Comparison of ENCODE assay signal across 22 mouse cellular contexts in genomic region chr3:66131264-66131950, GRCm38 (mm10).
DNase-seq lines count a peak whose midpoint lies in the region; ATAC-seq and TF ChIP-seq lines count a peak whose summit lies in the region.
"Had no signal": no experiment of that assay in that cellular context is flagged by ENCODE, and none has a peak within 500 bp of the region (broad histone marks: within the 10 kb centered on the region; RNA-seq: fewer than 3 reads in every experiment).

No protein-coding gene starts in this region.

- H3K27ac ChIP-seq in kidney, embryonic 15.5 days: peak overlapping the region; percentile 45; the same call in 1 of the 2 replicates
- no peak overlapping the region for H3K27ac ChIP-seq in kidney, embryonic 14.5 days (ENCODE audit: low read depth, low read length)
- no peak overlapping the region for H3K27ac ChIP-seq in neural tube, embryonic 15.5 days (replicated peaks)
- no peak overlapping the region; the same call in 1 of the 2 replicates for H3K27ac ChIP-seq in embryonic facial prominence, embryonic 14.5 days (replicated peaks; ENCODE audit: low read depth, low read length)
- H3K27ac ChIP-seq in limb, embryonic 14.5 days (replicated peaks; ENCODE audit: low read depth, low read length): no peak overlapping the region
- no peak overlapping the region for H3K27ac ChIP-seq in stomach, postnatal 0 days (replicated peaks)
- H3K27ac ChIP-seq: forebrain, embryonic 13.5 days; heart, embryonic 15.5 days; midbrain, embryonic 13.5 days had no signal

- no peaks in the 10 kb centered on the region for H3K27me3 ChIP-seq in kidney, embryonic 15.5 days
- H3K27me3 ChIP-seq in kidney, embryonic 14.5 days (ENCODE audit: control insufficient read depth, insufficient read depth, low read length): no peaks in the 10 kb centered on the region
- no peaks in the 10 kb centered on the region for H3K27me3 ChIP-seq in neural tube, embryonic 15.5 days (replicated peaks)
- H3K27me3 ChIP-seq in embryonic facial prominence, embryonic 14.5 days (replicated peaks; ENCODE audit: control insufficient read depth, insufficient read depth, low read length): no peaks in the 10 kb centered on the region
- no peaks in the 10 kb centered on the region for H3K27me3 ChIP-seq in limb, embryonic 14.5 days (ENCODE audit: control insufficient read depth, insufficient read depth, low read length)
- no peaks in the 10 kb centered on the region for H3K27me3 ChIP-seq in stomach, postnatal 0 days (ENCODE audit: control insufficient read depth, insufficient read depth, low read length)
- H3K27me3 ChIP-seq: forebrain, embryonic 13.5 days; heart, embryonic 15.5 days; midbrain, embryonic 13.5 days; Patski had no signal

- WGBS in kidney, embryonic 15.5 days: 56% methylated on average over 4 of the region's 4 CpGs
- 47% methylated on average over 4 of the region's 4 CpGs for WGBS in kidney, embryonic 14.5 days
- 59% methylated on average over 4 of the region's 4 CpGs for WGBS in neural tube, embryonic 15.5 days
- 25% methylated on average over 4 of the region's 4 CpGs for WGBS in embryonic facial prominence, embryonic 14.5 days
- 18% methylated on average over 4 of the region's 4 CpGs for WGBS in limb, embryonic 14.5 days
- 41% methylated on average over 4 of the region's 4 CpGs for WGBS in stomach, postnatal 0 days

- no peak for DNase-seq in neural tube, embryonic 10.5 days (ENCODE audit: extremely low spot score, low spot score)
- DNase-seq in embryonic facial prominence, embryonic 14.5 days (ENCODE audit: low spot score): peak; percentile 91
- DNase-seq in limb, embryonic 14.5 days (ENCODE audit: low spot score): peak; percentile 78
- no peak for DNase-seq in stomach, postnatal 0 days (ENCODE audit: low spot score)
- DNase-seq: adrenal gland, postnatal 10 days; cerebellum, adult 9-11 months; gastrocnemius, postnatal 10 days; heart, adult 18-20 months; kidney, adult 18-20 months; lung, adult 18-20 months; right cerebral cortex, postnatal 25 days; thymus, adult 18-20 months; thymus, postnatal 4 days had no signal

- TF ChIP-seq EP300 in stomach, postnatal 0 days (optimal IDR thresholded peaks at IDR 0.05): no peak

- H3K36me3 ChIP-seq in kidney, embryonic 15.5 days: no peaks in the 10 kb centered on the region
- H3K36me3 ChIP-seq in kidney, embryonic 14.5 days (ENCODE audit: control insufficient read depth, insufficient read depth, low read length): no peaks in the 10 kb centered on the region
- H3K36me3 ChIP-seq in neural tube, embryonic 15.5 days: no peaks in the 10 kb centered on the region
- H3K36me3 ChIP-seq in embryonic facial prominence, embryonic 14.5 days (ENCODE audit: control insufficient read depth, insufficient read depth, low read length): no peaks in the 10 kb centered on the region
- no peaks in the 10 kb centered on the region for H3K36me3 ChIP-seq in limb, embryonic 14.5 days (ENCODE audit: control insufficient read depth, insufficient read depth, low read length)
- no peaks in the 10 kb centered on the region for H3K36me3 ChIP-seq in stomach, postnatal 0 days (ENCODE audit: control insufficient read depth, insufficient read depth, low read length)
- H3K36me3 ChIP-seq: heart, embryonic 15.5 days; midbrain, embryonic 13.5 days had no signal

- peaks cover 16% of the 10 kb centered on the region for H3K4me1 ChIP-seq in kidney, embryonic 15.5 days
- H3K4me1 ChIP-seq in kidney, embryonic 14.5 days (ENCODE audit: control insufficient read depth, insufficient read depth, low read length): no peaks in the 10 kb centered on the region
- H3K4me1 ChIP-seq in neural tube, embryonic 15.5 days: no peaks in the 10 kb centered on the region
- peaks cover 20% of the 10 kb centered on the region for H3K4me1 ChIP-seq in embryonic facial prominence, embryonic 14.5 days (ENCODE audit: control insufficient read depth, insufficient read depth, low read length)
- peaks cover 15% of the 10 kb centered on the region for H3K4me1 ChIP-seq in limb, embryonic 14.5 days (ENCODE audit: control insufficient read depth, insufficient read depth, low read length)
- H3K4me1 ChIP-seq in stomach, postnatal 0 days (replicated peaks; ENCODE audit: control insufficient read depth, insufficient read depth): no peaks in the 10 kb centered on the region
- H3K4me1 ChIP-seq: forebrain, embryonic 13.5 days had no signal

- no peak overlapping the region for H3K4me3 ChIP-seq in kidney, embryonic 15.5 days (replicated peaks)
- H3K4me3 ChIP-seq in kidney, embryonic 14.5 days (ENCODE audit: low read length): no peak overlapping the region
- no peak overlapping the region for H3K4me3 ChIP-seq in neural tube, embryonic 15.5 days (replicated peaks)
- no peak overlapping the region for H3K4me3 ChIP-seq in embryonic facial prominence, embryonic 14.5 days (ENCODE audit: low read depth, low read length)
- no peak overlapping the region for H3K4me3 ChIP-seq in limb, embryonic 14.5 days (replicated peaks; ENCODE audit: low read length)
- H3K4me3 ChIP-seq in stomach, postnatal 0 days (ENCODE audit: low read depth, low read length): no peak overlapping the region
- H3K4me3 ChIP-seq: forebrain, embryonic 13.5 days; heart, embryonic 15.5 days; midbrain, embryonic 13.5 days had no signal

- TF ChIP-seq POLR2A in limb, embryonic 14.5 days (IDR thresholded peaks at IDR 0.05; ENCODE audit: borderline replicate concordance, extremely low read depth, insufficient read depth, insufficient read length): no peak

- H3K9me3 ChIP-seq in kidney, embryonic 15.5 days (replicated peaks): no peaks in the 10 kb centered on the region
- no peaks in the 10 kb centered on the region for H3K9me3 ChIP-seq in kidney, embryonic 14.5 days (ENCODE audit: control insufficient read depth, low read length)
- H3K9me3 ChIP-seq in neural tube, embryonic 15.5 days (replicated peaks): no peaks in the 10 kb centered on the region
- H3K9me3 ChIP-seq in embryonic facial prominence, embryonic 14.5 days (ENCODE audit: control insufficient read depth, low read length): no peaks in the 10 kb centered on the region
- H3K9me3 ChIP-seq in limb, embryonic 14.5 days (ENCODE audit: control insufficient read depth, low read length): no peaks in the 10 kb centered on the region
- H3K9me3 ChIP-seq in stomach, postnatal 0 days (ENCODE audit: control insufficient read depth, low read length): no peaks in the 10 kb centered on the region
- H3K9me3 ChIP-seq: forebrain, embryonic 13.5 days; heart, embryonic 15.5 days; midbrain, embryonic 13.5 days had no signal

- H3K4me2 ChIP-seq in kidney, embryonic 15.5 days: no peak overlapping the region
- no peak overlapping the region for H3K4me2 ChIP-seq in kidney, embryonic 14.5 days (replicated peaks; ENCODE audit: low read depth, low read length)
- no peak overlapping the region for H3K4me2 ChIP-seq in neural tube, embryonic 15.5 days
- H3K4me2 ChIP-seq in embryonic facial prominence, embryonic 14.5 days (ENCODE audit: low read depth, low read length): no peak overlapping the region
- H3K4me2 ChIP-seq in limb, embryonic 14.5 days (replicated peaks; ENCODE audit: low read depth, low read length, severe bottlenecking): no peak overlapping the region
- no peak overlapping the region for H3K4me2 ChIP-seq in stomach, postnatal 0 days (replicated peaks; ENCODE audit: low read depth)
- H3K4me2 ChIP-seq: forebrain, embryonic 13.5 days; heart, embryonic 15.5 days; liver, embryonic 11.5 days; midbrain, embryonic 13.5 days had no signal

- TF ChIP-seq CTCF in stomach, postnatal 0 days (IDR thresholded peaks at IDR 0.05; ENCODE audit: low read depth): no peak

- ATAC-seq in kidney, embryonic 15.5 days (replicated peaks; ENCODE audit: low FRiP score): 0 out of 2 replicates have a peak, but pooled peaks have one; percentile 52
- no peak for ATAC-seq in kidney, embryonic 14.5 days (ENCODE audit: low FRiP score, low TSS enrichment)
- peak; percentile 50; the same call in 1 of the 2 replicates for ATAC-seq in neural tube, embryonic 15.5 days (ENCODE audit: low FRiP score)
- peak; percentile 60; the same call in 1 of the 2 replicates for ATAC-seq in embryonic facial prominence, embryonic 14.5 days (ENCODE audit: low read depth)
- peak; percentile 82 for ATAC-seq in limb, embryonic 14.5 days (ENCODE audit: low FRiP score, low read depth)
- no peak for ATAC-seq in erythroid progenitor cell, adult 5-6 weeks (replicated peaks; ENCODE audit: low FRiP score, poor library complexity, severe bottlenecking)
- ATAC-seq in stomach, postnatal 0 days (ENCODE audit: low FRiP score, low TSS enrichment): no peak
- ATAC-seq: forebrain, embryonic 13.5 days; midbrain, embryonic 13.5 days; Patski had no signal

- H3K9ac ChIP-seq in kidney, embryonic 15.5 days: no peak overlapping the region
- H3K9ac ChIP-seq in kidney, embryonic 14.5 days (ENCODE audit: low read depth, low read length): no peak overlapping the region
- H3K9ac ChIP-seq in neural tube, embryonic 15.5 days (replicated peaks): no peak overlapping the region
- H3K9ac ChIP-seq in embryonic facial prominence, embryonic 14.5 days (ENCODE audit: low read depth, low read length): no peak overlapping the region
- H3K9ac ChIP-seq in limb, embryonic 14.5 days (ENCODE audit: low read depth, low read length, severe bottlenecking): no peak overlapping the region
- no peak overlapping the region for H3K9ac ChIP-seq in stomach, postnatal 0 days (ENCODE audit: low read length)
- H3K9ac ChIP-seq: forebrain, embryonic 13.5 days; heart, embryonic 15.5 days; midbrain, embryonic 13.5 days had no signal

Comparison
In these comparisons a context has a peak if more than half of its experiments do, and no peak if none do; other contexts are left out.
1. ATAC-seq: peak in kidney, embryonic 15.5 days (single experiment), neural tube, embryonic 15.5 days (single experiment), embryonic facial prominence, embryonic 14.5 days (single experiment) and limb, embryonic 14.5 days (single experiment); none in kidney, embryonic 14.5 days (single experiment), erythroid progenitor cell, adult 5-6 weeks (single experiment) and stomach, postnatal 0 days (single experiment).
2. DNase-seq: peak in embryonic facial prominence, embryonic 14.5 days (single experiment) and limb, embryonic 14.5 days (single experiment); none in neural tube, embryonic 10.5 days (single experiment) and stomach, postnatal 0 days (single experiment).